Mouse (Mus musculus) layer of hippocampus, adult 8-10 months (tissue): ENCODE data around the gene Hspa12a. TPM values are rescaled to one million over a fixed set of nuclear protein-coding genes. Genes with fewer than 3 reads are reported as not detected.

Source experiments
- DNase-seq, 2 experiments: peaks; one replicate each; pipeline ENCODE4 v3.0.0; 2022; ENCODE audit warnings: low spot score in 2 of 2
- microRNA-seq, 2 experiments: library from miRNA; unstranded; fragments of <30 nt; microRNA quantifications; one replicate each; pipeline ENCODE4 v1.2.0; 2022
- total RNA-seq, 4 experiments: library from RNA; stranded (reverse); gene quantifications; 2 replicates each; pipeline ENCODE4 v1.2.4; 2022

Hspa12a gene
- total RNA-seq, 4 experiments from 2014 or later = 203 to 270 (median 244) TPM

DNA sequence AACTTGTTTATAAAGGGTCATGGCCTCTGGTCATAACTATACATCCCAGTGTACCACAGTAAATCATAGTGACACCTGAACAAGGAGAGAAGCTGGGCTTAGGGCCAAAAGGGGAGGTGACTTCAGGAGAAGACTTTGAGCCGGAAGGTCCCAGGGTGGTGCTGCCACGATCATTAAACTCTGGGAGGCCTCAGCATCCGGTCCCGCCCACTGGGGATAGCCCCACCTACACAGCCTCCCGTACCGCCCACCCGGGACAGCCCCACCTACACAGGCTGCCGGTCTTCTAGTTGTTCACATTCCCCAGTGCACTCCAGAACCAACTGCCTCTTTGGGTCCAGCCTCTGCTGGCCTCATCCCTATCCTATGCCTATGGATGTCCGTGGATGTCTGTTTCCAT lies 184.0 kb downstream of the Hspa12a start, which contains the start of gene Pnliprp2:
TSS of gene Pnliprp2 (plus strand) at position 297 of the 400 bp plus-strand sequence.
- no peak for DNase-seq

- DNase-seq = no peak
Measured at GRCm38 (mm10) chr19:58758871-58759270, 184.6 kb downstream of the Hspa12a start.

GRCm38 (mm10) chr19:58751504-58751903 lies 191.9 kb downstream of the Hspa12a start:
- DNase-seq = no peak

DNA sequence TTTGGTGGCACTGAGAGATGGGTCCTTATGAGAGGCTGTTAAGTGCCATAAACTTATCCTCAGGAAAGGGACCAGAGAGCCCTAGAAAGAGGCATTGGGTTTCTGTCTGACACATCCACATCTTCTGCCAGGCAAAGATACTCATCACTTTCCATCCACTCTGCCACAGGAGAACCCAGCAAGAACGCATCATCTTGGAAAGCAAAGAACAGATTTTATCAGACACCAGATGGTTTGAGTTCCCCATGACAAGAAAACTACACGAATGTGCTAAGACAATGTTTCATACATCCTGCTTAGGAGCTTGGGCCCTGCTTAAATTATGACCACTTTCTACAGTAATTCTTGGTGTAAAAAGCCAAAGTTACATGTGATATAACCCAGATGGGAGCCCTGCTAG lies 192.6 kb downstream of the Hspa12a start:
- DNase-seq = no peak

DNA sequence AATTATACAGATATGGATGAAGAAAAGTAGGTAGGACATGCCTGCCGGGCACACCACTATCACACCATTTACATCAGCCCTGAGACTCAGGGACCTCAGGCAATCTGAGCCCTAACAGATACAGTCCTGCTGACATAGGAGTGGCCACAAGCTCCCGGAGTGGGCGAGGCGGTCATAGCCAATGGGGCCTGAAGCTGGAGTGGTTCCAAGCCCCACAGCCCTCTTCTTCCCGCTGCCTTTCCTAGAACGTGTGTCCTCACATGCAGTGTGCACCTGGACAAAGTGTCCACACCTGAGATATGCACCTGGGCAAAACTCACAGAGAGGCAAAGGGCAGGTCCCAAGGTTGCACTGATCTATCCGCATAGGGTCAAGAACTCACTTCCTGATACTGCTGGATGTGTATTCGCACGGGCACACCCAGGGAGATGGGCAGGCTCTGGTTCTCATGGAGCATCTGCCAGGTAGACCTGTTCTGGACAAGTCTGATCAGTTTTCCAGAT lies 195.9 kb downstream of the Hspa12a start:
- no peak for DNase-seq

Small RNA genes lying within 50 kb of the gene (microRNA-seq; reads per million reads assigned to microRNA genes)
- 21.5 to 24.9 reads per million in 2 experiments for gene Mir3086

Other genes with a start within 250 kb of the Hspa12a start
- gene Pnliprp1, start 214.8 kb downstream of the Hspa12a start, total RNA-seq = not detected
- under 1 TPM; 0.20 to 0.49 (median 0.23) TPM for gene Pnliprp2, start 183.9 kb downstream of the Hspa12a start, total RNA-seq
- under 1 TPM in 1 of 4 experiments, not detected in 3; 0.33 TPM for gene 1700019N19Rik, start 149.2 kb downstream of the Hspa12a start, total RNA-seq
- 1 to 10 TPM; 1.8 to 2.2 (median 1.9) TPM for gene Eno4, start 229 bp downstream of the Hspa12a start, total RNA-seq
- 10 to 100 TPM; 24.6 to 29.8 (median 26.3) TPM for gene Shtn1, start 132.4 kb upstream of the Hspa12a start, total RNA-seq
- 1 to 10 TPM in 2 of 4 experiments, under 1 TPM in 1, not detected in 1; 0.86 to 1.3 (median 1.0) TPM for gene Vax1, start 226.4 kb upstream of the Hspa12a start, total RNA-seq